Mouse (Mus musculus) ovary, postnatal 36 days (tissue): ENCODE results near the gene Ldlr.
"Not testable (repeated sequence)": the region's sequence is repeated elsewhere in the genome, so short reads cannot be mapped to it uniquely, and the experiment has no call there.

Source experiments
- DNase-seq: peaks from one replicate; pipeline ENCODE4 v3.0.0; 2022; ENCODE audit warnings: low spot score, mixed read lengths

Ldlr gene

GRCm38 (mm10) chr9:21723377-21724146 is at the start of gene Ldlr:
TSS of gene Ldlr (plus strand) at chr9:21723483.
- DNase-seq: peak; percentile 83

- no peak for DNase-seq
These were observed 45.6 kb upstream of the Ldlr start for GRCm38 (mm10) chr9:21677706-21678105.

GRCm38 (mm10) chr9:21680448-21680847 is 42.8 kb upstream of the Ldlr start:
- DNase-seq: no peak

DNA sequence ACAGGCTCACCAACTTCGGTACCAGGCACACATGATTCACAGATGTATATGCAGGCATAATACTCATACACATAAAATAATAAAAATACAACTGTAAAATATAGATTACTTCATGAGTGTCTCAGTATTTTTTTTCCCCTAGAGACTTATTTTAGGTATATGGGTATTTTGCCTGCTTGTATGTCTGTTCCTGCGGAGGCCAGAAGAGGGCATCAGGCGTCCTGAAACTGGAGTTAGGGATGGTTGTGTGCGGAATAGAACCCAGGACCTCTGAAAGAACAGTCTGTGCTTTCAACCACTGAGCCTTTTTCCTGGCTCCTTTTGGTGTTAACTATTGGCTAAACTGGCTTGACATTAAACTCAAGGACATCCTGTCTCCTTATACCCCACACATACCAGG is 40.5 kb upstream of the Ldlr start:
- no peak for DNase-seq

DNA sequence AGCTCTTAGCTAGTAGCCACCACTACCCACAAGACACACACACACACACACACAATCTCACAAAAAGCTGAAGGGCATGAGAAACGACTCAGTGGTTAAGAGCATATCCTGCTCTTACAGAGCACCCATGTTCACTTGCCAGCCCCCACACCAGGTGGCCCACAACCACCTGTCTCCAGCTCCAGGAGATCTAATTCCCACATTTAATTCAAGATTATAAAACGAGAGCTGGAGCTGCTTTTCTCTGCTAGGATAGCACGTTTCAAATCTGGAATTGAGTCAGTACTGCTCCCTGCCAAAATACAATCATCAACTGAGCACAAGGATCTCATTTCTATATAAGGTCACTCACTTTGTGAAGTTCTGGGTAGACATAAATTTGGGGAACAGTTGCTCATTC is 39.4 kb upstream of the Ldlr start:
- DNase-seq: no peak

- DNase-seq: no peak
These were observed 34.7 kb upstream of the Ldlr start for GRCm38 (mm10) chr9:21688554-21688953.

DNA sequence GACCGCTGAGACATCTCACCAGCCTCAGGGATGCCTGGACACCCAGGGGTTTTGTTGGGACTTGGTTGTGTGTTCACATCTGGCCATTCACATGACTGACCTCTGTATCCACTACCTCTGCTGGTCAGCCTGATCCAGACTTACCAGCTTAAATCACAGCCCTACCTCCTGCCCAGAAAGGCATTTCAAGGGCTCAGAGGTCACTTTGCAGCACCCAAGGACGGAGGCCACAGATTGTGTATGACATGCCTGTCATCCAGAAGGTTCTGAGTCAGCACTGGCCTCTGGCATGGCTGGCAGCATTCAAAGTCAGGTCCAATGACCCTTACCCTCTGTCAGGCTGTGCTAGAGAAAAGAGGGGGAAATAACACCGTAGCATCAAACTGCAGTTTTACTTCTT is 33.3 kb upstream of the Ldlr start:
- DNase-seq: no peak

GRCm38 (mm10) chr9:21691862-21692261 is 31.4 kb upstream of the Ldlr start:
- peak; percentile 29 for DNase-seq

DNA sequence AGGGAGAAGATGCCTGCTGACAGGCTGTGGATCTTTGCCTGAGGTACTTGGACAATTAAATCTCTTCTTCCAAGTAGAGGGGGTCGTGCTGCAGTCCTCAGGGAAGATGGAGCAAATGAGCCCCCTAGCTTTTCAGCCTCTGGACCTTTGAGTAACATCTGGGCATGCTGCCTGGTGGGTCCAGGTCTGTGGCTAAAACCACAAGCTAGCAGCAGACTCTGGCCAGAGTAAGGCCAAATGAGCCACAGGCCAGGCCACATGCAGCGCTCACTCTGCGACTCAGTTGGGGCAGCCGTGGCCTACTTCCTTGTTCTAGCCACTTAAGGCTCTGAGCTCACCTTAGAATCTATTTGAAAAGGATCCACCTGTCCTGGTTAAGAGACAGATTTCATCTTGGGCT is 30.8 kb upstream of the Ldlr start:
- DNase-seq: no peak

DNA sequence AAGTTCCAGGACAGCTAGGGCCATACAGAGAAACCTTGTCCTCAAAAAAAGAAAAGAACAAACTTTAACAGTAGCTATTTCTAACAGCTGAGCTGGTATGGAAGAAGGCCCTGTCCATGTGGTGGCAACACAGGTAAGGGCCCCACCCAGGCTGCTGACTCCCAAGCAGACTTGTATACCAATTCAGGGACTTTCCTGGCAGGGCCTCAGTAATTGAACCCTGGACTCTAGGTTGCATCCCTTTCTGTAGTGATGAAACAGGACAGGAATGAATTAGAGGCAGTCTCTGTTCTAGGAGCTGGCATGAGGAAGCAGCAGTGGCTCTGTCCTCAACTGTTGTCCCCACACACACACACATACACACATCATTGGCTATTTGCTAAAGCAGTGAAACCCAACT is 29.2 kb upstream of the Ldlr start:
- DNase-seq: no peak

GRCm38 (mm10) chr9:21695229-21695792 is 28.0 kb upstream of the Ldlr start:
- DNase-seq: no peak

DNA sequence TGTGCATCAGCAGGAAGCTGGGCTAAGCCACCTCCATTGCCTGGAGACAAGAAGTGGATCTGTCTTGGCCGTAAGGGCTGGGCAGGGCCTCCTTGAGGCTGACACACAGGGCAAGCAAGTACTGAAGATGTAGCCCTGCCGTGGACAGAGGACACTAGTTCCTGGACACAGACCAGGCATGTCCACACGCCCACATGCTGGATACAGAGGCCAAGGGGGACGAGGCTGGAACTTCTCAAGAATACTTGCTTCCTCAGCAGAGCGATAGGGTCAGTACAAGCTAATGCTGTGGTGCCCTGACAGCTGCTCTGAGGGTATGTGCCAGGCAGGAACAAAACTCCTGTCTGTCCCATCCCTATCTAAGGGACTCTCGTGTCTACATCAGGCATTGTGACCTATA is 26.2 kb upstream of the Ldlr start:
- DNase-seq: no peak

DNA sequence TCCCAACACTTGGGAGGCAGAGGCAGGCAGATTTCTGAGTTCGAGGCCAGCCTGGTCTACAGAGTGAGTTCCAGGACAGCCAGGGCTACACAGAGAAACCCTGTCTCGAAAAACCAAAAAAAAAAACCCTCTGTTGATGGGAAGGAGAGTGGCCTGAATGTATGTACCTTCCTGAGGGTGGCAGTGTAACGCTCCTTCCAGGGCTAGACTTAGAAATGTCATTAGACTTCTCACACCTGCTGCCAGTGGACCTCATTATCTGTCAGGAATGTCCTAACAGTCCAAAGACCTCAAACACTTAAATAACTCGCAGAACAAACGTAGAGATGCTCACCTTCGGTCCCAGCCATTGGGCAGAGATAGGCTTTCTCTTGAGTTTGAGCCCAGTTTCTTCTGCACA is 24.0 kb upstream of the Ldlr start:
- DNase-seq: not testable (repeated sequence)

GRCm38 (mm10) chr9:21701091-21701490 is 22.2 kb upstream of the Ldlr start:
- DNase-seq: no peak

DNA sequence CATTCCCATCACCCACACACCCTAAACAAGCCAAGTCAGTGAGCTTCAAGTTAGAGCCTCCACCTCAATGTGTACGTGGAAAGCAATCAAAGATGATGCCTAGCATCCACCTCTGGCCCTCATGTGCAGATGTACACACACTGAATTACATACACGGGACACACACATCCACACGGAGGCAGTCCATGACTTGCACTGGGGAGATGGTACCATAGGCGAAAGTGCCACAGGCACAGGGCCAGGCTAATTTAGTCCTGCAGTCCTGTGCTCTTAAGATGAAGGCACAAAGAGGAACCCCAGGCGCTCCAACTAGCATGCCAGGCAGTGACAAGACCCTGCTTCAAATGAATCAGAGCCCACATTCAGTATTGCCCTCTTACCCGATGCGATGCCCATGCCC is 19.8 kb upstream of the Ldlr start:
- no peak for DNase-seq

DNA sequence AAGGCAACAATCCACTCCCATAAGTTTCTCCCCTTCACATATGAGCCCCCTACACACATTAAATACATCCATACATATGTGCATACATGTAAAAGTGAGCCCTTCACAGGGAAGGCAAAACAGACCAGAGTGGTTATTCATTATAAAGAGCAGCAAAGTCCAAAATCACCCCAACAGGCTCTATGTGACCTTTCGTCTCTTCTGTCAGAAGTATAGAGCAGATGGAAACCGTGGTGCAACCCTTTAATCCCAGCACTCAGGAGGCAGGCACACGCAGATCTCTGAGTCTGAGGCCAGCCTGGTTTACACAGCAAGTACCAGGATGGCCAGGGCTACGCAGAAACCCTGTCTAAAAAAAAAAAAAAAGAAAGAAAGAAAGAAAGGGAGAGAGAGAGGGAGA is 17.2 kb upstream of the Ldlr start:
- no peak for DNase-seq

GRCm38 (mm10) chr9:21706586-21707265 is 16.6 kb upstream of the Ldlr start:
- DNase-seq: no peak

GRCm38 (mm10) chr9:21709340-21709739 is 13.9 kb upstream of the Ldlr start:
- DNase-seq: no peak

DNA sequence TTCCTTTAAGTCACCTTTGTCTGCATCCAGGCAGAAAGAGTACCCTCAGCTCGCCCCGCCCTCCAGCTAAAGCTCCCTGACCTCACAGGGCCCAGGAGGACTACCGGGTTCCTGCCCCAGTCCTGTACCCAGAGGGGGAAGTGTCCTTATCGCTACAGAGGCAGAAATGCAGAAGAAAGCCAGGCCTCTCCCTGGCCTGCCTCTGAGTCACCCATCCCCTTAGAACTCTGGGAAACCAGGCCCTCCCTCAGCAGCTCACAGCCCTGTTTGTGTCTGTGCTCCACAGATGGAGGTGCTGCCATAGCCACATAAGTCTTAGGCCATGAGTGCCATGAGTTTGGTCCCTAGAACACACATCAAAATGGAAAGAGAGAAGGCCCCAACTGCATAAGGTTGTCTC is 8.0 kb upstream of the Ldlr start:
- no peak for DNase-seq

GRCm38 (mm10) chr9:21717015-21717414 is 6.3 kb upstream of the Ldlr start:
- no peak for DNase-seq

DNA sequence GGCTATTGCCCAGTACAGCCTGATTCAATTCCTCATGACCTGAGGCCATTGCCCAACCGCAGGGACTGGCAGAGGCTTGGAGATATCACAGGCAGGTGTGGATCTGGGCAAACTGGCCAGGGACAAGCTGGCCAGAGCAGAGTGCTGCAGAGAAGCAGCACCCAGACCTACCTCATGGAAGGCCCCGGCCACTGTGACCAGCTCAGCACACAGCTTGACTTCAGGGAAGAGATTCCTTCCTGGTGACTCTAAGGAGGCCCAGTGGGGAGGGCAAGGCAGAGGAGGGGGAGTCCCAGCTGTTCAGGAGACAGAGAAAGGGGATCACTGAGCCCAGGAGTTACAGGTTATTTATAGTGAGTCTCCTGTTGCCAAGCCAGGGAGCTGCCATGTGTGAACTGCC is 2.2 kb upstream of the Ldlr start:
- no peak for DNase-seq

GRCm38 (mm10) chr9:21724147-21724536 is 859 bp downstream of the Ldlr start:
- DNase-seq: peak; percentile 90
